Mouse (Mus musculus) 3134 (cell line): ENCODE measurements around the gene Evx2.

Experiments
- DNase-seq: peaks from one replicate; pipeline ENCODE4 v3.0.0-alpha.2; 2011; ENCODE audit warnings: low spot score; ENCODE audit not compliant: insufficient read length; ENCODE audit errors: extremely low read depth

Gene Evx2

DNA sequence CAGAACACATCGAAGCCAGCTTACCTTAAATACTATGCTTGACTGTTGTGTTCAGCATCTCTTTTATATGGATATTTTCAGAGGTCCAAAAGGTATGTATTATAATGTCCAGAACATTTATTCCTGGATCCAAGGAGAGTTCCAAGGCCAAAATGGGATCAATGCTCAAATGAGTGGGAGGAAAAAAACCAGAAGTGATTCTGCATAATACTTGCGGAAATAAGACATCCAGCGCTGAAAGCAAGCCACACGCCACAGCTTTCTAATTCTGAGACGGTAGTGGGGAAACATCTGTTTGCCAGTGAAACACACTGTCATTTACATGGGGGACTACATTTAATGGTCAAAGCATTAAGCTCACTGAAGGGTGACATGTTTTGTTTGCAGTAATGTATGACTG lies 16.9 kb downstream of the Evx2 start:
- DNase-seq = no peak

DNA sequence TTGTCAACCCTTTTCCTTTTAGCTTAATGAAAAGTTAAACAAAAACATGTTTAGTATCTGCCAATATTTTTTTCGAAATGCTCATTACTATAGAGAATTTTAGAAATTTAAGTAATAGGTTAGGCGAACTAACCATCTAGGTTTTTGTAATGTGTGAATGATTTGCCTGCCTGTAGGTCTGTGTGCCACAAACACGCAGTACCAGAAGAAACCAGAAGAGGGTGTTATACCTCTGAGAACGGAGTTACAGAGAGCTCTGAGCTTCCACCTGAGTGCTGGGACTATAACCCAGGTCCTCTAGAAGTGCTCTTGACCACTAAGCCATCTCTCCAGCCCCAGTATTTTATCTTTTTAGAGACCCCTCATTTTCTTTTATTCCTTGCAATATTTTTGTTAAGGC lies 23.9 kb downstream of the Evx2 start:
- DNase-seq = no peak

DNA sequence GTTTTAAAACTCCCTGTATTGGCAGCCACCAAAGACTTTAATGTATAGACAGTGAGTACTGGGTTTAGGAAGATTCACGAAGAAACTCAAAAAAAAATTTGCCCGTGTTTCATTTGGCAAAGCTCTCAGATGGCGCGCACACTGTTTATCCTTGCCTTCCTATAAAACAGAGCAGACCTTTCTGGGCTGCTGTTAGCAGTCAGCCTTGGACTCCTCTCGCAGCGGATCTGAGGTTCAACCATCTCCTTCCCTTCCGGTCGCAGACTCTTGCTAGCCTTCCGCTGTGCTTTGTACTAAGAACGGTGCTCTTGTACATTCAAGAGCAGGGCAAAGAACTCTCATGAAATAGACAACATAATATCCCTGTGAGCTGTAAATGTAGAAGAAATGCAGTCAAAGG lies 39.0 kb downstream of the Evx2 start:
- no peak for DNase-seq

DNA sequence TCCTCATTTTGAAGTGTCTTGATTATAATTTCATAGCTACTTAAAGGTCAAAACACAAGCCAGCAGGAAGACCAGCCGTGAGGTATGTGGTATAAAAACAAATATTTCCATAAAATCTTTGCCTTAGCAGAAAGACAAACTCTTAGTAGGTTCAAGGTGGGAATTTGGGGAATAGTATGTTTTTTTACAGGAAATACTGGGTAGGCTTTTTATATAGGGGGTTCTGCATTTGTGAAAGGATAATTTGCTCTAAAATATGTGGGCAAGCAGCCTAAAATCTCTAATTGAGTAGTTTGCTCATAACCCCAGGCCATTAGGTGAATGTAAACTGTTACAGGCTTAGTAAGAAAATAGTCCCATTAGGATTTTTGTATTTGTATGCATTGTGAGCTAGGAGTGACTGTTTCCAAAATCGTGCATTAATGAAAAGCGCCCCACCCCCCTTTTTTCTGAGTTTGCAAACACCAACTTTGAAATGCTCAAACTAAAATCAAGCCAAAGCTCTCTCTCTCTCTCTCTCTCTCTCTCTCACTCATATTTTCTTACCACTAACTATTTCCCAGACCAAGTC lies 39.6 kb downstream of the Evx2 start:
- no peak for DNase-seq

DNA sequence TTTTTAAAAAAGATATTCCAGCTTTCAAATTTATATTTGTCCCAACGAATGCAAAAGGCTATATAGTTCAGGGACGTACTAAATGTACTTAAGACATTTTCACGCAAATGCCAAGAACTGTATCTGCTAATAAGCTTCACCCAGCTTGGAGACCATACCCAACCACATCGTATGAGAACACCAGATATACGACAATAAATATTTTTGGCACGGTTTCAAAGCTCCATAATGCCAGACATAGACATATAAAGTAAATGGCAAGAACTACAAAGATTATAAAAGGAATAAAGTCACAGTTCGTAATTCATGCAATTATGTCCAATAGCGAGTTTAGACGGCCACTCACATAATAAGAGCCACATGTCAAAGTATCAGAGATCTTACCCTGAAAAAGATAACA lies 41.7 kb downstream of the Evx2 start:
- no peak for DNase-seq

DNA sequence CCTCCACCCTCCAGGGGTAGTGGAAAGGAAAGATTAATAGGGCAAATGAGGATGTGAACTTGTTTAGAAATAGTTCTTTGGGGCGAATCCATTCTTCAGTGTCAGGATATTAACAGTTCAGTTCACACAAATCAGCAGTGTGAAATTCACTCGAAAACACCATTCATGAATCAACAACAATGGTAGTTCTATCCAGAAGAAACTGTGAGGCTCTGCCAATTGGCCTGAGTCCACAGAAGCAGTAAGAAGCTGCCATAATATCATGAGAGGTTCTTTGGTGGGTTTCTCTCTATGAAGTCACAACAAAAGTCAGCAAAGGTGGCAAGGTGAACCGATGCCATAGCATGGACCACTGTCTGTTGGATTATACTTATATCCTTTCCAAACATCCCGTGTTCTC lies 48.0 kb downstream of the Evx2 start:
- DNase-seq = no peak

DNA sequence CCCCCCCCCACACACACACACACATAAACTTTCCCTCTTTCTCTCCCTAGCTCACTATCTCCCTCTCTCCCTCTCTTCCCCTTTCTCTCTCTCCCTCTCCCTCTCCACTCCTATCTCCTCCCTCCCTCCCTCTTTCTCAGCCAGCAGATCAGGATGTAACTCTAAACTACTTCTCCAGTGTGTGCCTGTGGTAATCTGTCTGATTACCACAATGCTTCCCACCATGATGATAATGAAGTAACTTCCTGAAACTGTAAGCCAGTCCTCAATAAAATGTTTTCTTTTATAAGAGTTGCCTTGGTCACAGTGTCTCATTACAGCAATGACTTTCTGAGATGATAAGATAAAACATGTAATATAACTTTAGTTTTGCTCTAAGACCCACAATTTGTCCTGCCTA lies 50.0 kb downstream of the Evx2 start:
- no peak for DNase-seq

DNA sequence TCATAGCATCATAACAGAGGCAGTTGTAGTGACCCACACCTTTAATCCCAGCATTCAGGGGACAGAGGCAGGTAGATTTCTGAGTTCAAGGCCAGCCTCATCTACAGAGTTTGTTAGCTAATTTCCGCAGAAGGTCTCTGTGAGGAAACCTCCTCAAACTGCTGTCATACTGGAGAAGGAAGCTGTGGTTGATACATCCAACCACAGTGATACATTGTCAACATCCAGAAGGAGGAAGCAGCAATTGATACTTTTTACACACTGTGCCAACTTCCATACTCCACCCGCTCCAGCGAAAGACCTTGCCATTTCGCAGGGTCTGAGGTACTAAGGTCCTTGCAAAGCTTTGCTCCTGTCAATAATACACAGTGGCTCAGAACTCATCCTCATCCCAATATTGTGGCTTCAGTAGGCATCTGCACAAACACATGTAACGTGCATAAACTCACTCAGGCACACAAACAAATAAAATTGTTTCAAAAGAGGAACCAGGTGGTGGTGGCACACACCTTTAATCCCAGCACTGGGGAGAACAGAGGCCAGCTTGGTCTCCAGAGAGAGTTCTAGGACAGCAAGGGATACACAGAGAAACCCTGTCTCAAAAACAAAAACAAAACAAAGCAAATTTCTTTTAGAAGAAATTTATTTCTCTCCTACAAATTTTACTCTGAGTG lies 53.1 kb downstream of the Evx2 start:
- DNase-seq = no peak

DNA sequence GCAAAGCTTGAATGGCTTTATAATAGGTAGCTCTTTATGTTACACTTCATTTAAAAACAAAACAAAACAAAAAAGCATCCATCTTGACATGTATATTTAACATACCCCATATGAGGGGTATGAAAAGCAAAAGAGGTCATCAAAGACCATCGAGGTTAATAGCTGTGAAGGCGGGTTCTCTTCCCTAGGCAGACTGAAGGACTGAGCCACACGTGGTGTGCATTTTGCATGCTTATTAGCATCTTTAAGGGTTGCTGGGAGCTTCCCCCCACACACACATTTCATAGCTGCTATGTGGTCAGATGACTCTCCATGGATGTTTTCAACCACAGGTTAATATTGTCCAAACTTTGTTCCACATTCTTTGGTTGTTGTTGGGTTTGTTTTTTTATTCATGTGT lies 55.3 kb downstream of the Evx2 start:
- DNase-seq = no peak
